Mouse (Mus musculus): Measurements from ENCODE around the gene Rbfox3.

GRCm38 (mm10) chr11:118614126-118614525 is 297.3 kb downstream of the Rbfox3 start:
- TF ChIP-seq POLR2A (IDR thresholded peaks at IDR 0.05; ENCODE audit: insufficient read length, low read depth) (no peak), TCF12 (IDR thresholded peaks at IDR 0.05; ENCODE audit: insufficient read depth, poor library complexity, severe bottlenecking) (no peak), USF1 (IDR thresholded peaks at IDR 0.05; ENCODE audit: low read depth) (no peak), MAX (IDR thresholded peaks at IDR 0.05; ENCODE audit: low read depth) (no peak), REST (IDR thresholded peaks at IDR 0.05; ENCODE audit: insufficient read depth, insufficient read length) (no peak), MYOD1 (IDR thresholded peaks at IDR 0.05; ENCODE audit: control insufficient read depth in 1 of 3, insufficient read length in 2 of 3, low read depth in 2 of 3) (no peak), POLR2AphosphoS2 (IDR thresholded peaks at IDR 0.05; ENCODE audit: insufficient read length, low read depth) (no peak), MYOG (IDR thresholded peaks at IDR 0.05; ENCODE audit: control insufficient read depth in 1 of 3, insufficient read depth in 1 of 3, insufficient read length in 2 of 3, low read depth in 2 of 3) (no peak), CEBPB (IDR thresholded peaks at IDR 0.05; ENCODE audit: insufficient read depth, poor library complexity, severe bottlenecking) (no peak), E2F4 (IDR thresholded peaks at IDR 0.05; ENCODE audit: insufficient read depth) (no peak), TCF3 (IDR thresholded peaks at IDR 0.05; ENCODE audit: insufficient read length, low read depth) (no peak), SRF (IDR thresholded peaks at IDR 0.05; ENCODE audit: control insufficient read depth, insufficient read length, low read depth) (no peak)

All from myocyte (in vitro differentiated cells).